Mouse (Mus musculus): ENCODE results near the gene Cacnb1.

The Cacnb1 gene

DNA sequence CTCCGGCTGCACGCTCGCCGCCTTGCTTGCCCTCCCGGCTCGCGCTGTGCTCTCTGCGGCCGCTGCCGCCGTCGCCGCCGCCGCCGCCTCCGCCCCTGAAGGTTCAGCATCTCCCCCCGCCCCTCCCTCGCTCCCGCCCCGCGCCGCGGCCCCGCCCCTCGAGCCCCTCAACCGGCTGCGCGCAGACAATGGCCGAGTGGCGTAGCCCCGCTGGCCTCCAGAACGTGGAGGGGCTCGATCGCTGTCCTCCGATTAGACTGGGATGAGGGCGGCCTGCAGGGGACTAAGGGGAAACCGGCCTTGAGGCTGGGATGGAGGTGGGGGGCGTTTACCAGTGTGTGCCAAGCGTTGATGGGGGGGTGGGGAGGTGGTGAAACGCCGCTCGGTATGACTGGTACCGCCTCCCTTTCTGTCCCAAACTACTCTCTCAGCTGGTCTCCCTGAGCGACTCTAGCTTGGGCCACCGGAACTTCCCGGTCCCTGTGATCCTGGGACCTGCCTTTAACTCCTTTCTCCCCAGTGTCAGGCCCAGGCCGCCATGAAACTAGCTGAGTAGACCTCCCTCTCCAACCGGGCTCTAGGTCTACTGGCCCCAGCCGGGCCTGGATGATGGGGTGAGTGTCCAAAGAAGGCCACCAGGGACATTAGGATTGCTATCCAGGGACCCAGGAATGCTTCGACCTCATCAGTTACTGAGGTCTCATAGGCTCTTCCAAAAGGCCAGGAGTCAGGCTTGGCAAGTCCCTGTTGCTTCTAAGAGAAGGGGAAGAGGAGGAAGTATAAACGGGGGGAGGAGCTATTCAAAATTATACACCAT is at the start of gene Cacnb1:
Gene Cacnb1, minus strand, starts transcription at position 480 of the 817 bp plus-strand sequence.
- DNase-seq (ENCODE audit: low spot score in 2 of 2) = peak; percentile 47 to 79

DNA sequence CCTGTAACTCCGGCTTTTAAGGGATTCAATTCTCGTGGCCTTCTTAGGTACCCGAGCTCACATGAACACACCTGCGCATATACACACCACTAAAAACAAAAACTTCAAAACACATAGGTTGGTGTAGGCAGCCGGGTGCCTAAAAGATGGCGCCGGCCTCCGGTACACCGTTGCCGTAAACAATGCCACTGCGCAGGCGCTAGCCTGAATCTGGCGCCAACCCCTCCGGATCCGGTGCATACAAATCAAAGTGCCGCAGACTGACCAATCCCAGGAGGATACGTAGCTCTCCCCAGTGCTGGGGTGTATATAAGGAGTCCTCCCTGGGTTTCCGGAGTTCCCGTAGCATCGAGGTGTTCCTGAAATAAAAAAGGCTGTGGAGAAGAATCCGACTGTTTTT is 44.4 kb upstream of the Cacnb1 start:
- no peak for DNase-seq (ENCODE audit: low spot score in 2 of 2)

DNA sequence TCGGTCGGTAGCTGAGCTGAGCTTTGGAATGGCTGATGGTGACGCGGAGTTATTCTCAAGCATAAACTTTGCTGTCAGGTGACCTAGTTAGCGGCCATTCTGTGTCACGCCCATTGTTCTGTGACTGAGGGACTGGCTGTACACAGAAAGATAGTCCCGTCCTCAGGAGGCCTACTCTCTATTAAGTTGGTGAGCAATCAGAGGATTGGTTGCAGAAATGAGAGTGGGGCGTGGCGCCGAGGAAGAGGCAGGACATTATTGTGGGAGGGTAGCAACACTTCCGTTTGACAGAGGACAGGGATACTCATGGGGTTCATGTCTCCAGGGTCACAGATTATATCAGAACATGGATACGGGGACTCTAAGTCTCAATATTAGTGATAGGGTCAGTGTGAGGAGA is 43.4 kb upstream of the Cacnb1 start:
- DNase-seq (ENCODE audit: low spot score in 2 of 2) = no peak

DNA sequence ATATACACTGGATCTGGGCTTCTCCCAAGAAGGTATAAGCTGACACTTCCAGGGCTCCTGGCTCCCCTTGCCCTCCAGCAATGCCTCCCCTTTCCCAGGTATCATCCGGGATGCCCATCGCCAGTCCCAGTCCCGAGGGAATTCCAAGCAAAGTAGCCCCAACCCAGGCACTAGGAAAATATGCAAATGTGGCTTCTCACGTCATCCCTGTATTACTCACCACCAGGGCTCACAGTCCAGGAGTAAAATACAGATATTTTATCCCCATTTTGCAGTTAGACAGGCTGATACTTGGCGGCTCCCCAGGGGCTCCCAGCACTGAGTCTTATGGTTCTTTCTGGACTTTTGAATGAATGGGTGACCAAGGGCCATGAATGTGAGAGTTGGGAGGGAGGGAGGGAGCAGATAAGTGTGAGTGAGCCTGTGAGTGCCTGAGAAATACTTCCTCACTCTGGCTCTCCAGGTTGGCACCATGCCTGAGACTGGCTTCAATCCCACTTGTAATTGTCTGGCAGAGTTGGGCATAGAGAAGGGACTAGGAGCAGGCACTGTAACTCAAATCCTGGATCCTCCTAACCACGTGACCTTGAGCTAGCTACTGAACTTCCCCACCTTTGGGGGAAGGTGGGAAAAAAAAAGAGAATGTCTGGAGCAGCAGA is 39.2 kb upstream of the Cacnb1 start:
- DNase-seq (ENCODE audit: low spot score in 2 of 2) = no peak

DNA sequence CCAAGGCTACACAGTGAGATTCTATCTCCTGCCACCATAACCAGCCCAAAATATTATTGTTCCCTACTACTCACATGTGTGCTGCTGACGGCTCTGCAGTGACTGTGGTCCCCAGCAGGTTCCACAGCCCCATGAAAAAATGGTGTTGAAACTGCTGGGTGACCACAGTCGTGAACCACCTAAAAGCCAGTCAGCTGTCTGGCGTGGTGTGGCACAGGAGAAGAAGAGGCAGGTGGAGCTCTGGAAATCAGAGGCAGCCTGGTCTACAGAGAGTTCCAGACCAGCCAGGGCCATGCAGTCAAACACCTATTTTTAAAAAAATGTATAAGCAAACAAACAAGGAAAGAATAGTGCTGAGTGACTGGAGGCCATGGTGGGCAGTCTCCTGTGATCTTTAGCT is 38.6 kb upstream of the Cacnb1 start:
- no peak for DNase-seq (ENCODE audit: low spot score in 2 of 2)

- no peak for DNase-seq (ENCODE audit: low spot score in 2 of 2)
These were observed 37.4 kb upstream of the Cacnb1 start for GRCm38 (mm10) chr11:98060104-98060692.

GRCm38 (mm10) chr11:98059662-98060061 is 36.8 kb upstream of the Cacnb1 start:
- DNase-seq (ENCODE audit: low spot score in 2 of 2) = no peak

DNA sequence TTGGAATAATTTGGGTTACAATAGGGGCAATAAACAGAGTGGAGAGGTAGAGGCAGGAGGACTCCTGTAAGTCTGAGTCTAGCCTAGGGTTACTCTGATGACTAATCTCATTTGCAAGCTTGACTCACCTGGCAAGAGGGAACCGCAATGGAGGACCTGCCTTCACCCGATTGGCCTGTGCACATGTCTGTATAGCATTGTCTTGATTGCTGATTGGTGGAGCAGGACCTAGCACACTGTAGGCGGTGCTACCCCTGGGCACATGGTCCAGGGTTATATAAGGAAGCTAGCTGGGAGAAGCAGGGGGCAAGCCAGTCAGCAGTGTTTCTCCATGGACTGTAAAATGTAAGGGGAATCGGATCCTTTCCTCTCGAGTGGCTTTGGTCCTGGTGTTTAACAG is 35.2 kb upstream of the Cacnb1 start:
- no peak for DNase-seq (ENCODE audit: low spot score in 2 of 2)

DNA sequence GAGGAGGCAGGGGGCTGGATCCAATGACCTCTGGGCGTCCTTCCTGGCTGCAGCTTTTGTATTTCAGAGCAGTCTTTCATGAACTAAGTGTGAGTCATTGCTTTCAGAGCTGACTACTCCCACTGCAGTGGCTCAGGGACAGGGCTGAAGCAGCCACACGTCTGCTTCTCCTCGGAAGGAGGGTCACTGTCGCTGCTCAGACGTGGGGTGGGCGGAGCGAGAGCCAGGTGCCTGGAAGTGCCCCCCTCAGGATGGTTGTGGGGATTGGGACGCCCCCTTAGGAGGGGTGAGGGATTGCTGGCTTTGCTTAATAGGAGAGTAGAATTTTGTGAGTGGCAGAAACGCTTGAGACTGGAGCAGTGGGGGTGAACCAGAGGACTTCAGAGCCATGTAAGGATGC is 34.6 kb upstream of the Cacnb1 start:
- DNase-seq (ENCODE audit: low spot score in 2 of 2) = no peak

GRCm38 (mm10) chr11:98052989-98053834 is 30.4 kb upstream of the Cacnb1 start, which contains the start of gene Stac2:
Gene Stac2 (minus strand): TSS chr11:98053462.
- peak; percentile 69 to 82 for DNase-seq (ENCODE audit: low spot score in 2 of 2)

DNA sequence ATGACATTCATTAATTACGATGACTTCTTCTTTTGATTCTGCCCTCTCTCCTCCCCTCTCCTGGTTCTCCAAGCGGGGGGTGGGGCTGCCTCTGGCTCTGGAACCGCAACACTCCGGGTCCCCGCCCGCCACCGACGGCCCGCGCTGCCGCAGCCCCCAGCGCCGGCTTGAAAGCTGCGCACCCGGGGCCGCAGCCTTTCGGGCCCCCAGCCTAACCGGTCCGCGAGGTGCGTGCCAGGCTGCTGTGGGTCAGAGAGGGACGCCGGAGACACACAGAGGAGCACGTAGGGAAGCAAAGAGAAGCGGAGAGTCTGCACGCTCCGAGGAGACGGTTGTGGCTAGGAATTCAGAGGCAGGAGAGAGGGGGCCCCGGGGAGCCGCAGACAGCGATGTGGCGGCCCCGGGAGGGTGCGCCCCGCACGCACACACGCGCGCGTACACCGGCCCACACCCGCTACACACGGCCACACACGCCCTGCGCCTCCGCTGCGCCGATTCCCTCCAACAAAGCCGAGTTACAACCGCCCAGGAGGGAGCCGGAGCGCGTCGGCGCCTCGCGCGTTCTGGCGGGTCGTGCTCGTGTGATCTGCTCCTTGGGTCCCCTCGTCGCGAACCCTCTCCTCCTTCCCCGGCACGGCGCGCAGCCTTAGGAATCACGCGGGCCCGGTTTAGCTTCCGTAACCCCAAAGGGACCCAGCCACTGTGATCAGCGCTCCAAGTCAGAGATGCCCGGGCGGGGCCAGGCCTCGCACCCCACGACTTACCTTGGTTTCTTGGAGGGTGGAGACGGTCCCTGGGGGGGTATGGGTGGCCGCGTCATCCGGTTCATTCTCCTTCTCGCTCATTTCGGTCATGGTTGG is 29.5 kb upstream of the Cacnb1 start:
- DNase-seq (ENCODE audit: low spot score in 2 of 2) = peak; percentile 65 to 76

GRCm38 (mm10) chr11:98051611-98052128 is 28.8 kb upstream of the Cacnb1 start:
- DNase-seq (ENCODE audit: low spot score in 2 of 2) = no peak

DNA sequence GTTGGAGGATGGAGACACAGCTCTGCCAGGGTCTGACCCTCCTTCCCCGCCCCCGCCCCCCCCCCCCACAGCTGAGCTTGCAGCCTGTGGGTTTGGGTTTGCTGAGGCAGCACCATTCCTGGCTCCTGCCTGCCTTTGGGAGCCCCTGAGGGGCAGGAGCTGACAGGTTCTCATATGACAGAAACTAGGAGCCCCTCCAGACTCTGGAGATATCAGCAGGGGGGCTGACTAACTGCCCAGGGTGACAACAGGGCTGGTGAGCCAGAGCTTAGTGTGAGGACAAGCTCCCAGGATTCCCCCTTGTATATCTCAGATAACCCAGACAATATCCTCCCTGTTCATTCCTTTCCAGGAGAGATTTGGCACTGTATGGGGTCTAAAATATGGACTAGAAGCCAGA is 28.1 kb upstream of the Cacnb1 start:
- no peak for DNase-seq (ENCODE audit: low spot score in 2 of 2)

DNA sequence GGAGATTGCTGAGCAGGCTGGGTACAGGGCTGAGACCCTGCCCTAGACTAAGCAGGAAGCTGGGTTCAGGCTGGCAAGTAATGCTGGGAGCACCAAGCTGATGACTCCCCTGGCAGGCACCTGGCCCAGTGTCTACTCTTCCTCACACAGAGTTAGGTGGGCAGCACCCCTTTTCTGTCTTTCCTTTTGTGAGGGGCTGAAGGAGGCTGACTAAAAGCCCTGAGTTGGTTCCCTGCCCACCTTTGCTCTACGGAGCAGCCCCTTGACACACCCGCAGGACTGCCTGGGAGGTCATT is 27.6 kb upstream of the Cacnb1 start:
- no peak for DNase-seq (ENCODE audit: low spot score in 2 of 2)

GRCm38 (mm10) chr11:98049672-98050519 is 27.1 kb upstream of the Cacnb1 start:
- DNase-seq (ENCODE audit: low spot score in 2 of 2) = peak in 1 of 2 experiments; percentile 37

- no peak for DNase-seq (ENCODE audit: low spot score in 2 of 2)
These were observed 24.9 kb upstream of the Cacnb1 start for GRCm38 (mm10) chr11:98047745-98048144.

DNA sequence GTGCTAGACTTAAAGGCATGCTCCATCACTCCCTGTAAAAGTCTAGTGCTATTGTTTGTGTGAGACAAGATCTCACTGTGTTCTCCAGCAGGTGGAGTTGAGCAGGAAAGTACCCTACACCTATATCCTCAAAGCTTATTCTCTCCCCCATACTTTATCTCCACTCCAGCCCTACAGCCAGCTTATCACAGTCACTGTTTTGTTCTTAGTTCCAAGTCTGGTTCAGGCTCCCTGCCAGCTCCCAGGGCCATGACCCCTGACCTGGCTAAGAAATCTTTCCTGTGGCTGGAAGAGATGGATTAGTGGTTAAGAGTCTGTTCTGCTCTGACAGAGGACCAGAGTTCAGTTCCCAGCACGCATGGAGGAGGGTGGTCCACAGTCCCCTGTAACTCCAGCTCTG is 23.6 kb upstream of the Cacnb1 start:
- no peak for DNase-seq (ENCODE audit: low spot score in 2 of 2)

DNA sequence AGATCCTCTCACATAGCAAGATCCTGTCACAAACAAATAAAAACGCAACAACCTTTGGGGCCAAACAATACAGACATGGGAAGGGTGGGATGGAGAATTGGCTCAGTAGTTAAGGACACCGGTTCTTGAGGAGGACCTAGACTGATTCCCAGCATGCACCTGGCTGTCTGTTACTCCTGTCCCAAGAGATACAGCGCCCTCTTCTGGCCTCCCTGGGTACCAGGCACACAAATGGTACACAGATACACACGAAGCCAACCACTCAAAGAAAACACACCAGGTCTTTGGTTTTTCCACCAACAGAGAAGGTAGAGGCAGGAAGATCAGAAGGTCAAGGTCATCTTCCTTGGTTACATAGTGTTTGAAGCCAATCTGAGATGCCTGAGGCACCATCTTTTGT is 22.8 kb upstream of the Cacnb1 start:
- DNase-seq (ENCODE audit: low spot score in 2 of 2) = no peak

GRCm38 (mm10) chr11:98044074-98044473 is 21.2 kb upstream of the Cacnb1 start:
- no peak for DNase-seq (ENCODE audit: low spot score in 2 of 2)

DNA sequence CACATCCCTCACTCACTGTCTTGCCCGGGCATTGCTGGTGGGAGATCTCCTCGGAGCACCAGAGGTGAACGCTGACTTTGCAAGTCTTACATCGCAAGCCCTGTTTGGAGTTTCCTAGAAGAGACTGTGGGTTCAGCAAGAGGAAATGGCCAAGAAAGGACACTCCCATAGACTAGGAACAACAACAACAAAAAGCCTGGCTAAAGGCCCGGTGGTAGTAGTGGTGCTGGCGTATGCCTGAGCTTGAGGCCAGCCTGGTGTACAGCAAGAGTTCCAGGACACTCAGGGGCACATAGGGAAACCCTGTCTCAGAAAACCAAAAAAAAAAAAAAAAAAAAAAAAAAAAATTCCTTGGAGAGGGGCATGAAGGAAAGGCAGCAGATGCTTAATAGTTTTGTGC is 19.9 kb upstream of the Cacnb1 start:
- DNase-seq (ENCODE audit: low spot score in 2 of 2) = no peak
